Mouse (Mus musculus) urinary bladder, postnatal 25 days (tissue): ENCODE measurements around the gene Prpf31.

Experiments
- DNase-seq: peaks from one replicate; pipeline ENCODE4 v3.0.0; 2022; ENCODE audit warnings: low spot score

Gene Prpf31

GRCm38 (mm10) chr7:3629030-3629429 lies 755 bp upstream of the Prpf31 start:
- DNase-seq: no peak

GRCm38 (mm10) chr7:3630478-3630815 lies 662 bp downstream of the Prpf31 start:
- no peak for DNase-seq

GRCm38 (mm10) chr7:3643412-3643811 lies 13.6 kb downstream of the Prpf31 start:
- DNase-seq: no peak

- no peak for DNase-seq
These were observed 14.1 kb downstream of the Prpf31 start for GRCm38 (mm10) chr7:3643843-3644242.

GRCm38 (mm10) chr7:3644348-3644671 lies 14.5 kb downstream of the Prpf31 start:
- peak; percentile 85 for DNase-seq

- DNase-seq: peak; percentile 88
These were observed 15.1 kb downstream of the Prpf31 start, which contains the start of gene Cnot3 for GRCm38 (mm10) chr7:3644672-3645487. Gene Cnot3 (plus strand): TSS chr7:3645268.

- DNase-seq: no peak
These were observed 15.8 kb downstream of the Prpf31 start for GRCm38 (mm10) chr7:3645488-3646025.

GRCm38 (mm10) chr7:3646188-3646587 lies 16.4 kb downstream of the Prpf31 start:
- no peak for DNase-seq

GRCm38 (mm10) chr7:3646641-3647040 lies 16.9 kb downstream of the Prpf31 start:
- no peak for DNase-seq

GRCm38 (mm10) chr7:3656966-3657365 lies 27.2 kb downstream of the Prpf31 start:
- DNase-seq: no peak

- DNase-seq: no peak
These were observed 28.8 kb downstream of the Prpf31 start for GRCm38 (mm10) chr7:3658578-3658977.

GRCm38 (mm10) chr7:3664524-3665214 lies 34.9 kb downstream of the Prpf31 start:
- DNase-seq: no peak

GRCm38 (mm10) chr7:3665215-3666114 lies 35.7 kb downstream of the Prpf31 start, which contains the start of gene Leng1:
Gene Leng1 (minus strand): TSS chr7:3665840.
- peak; percentile 90 for DNase-seq

GRCm38 (mm10) chr7:3666921-3667391 lies 37.2 kb downstream of the Prpf31 start:
- no peak for DNase-seq

GRCm38 (mm10) chr7:3674507-3675227 lies 44.9 kb downstream of the Prpf31 start:
- peak; percentile 86 for DNase-seq

- no peak for DNase-seq
These were observed 45.4 kb downstream of the Prpf31 start for GRCm38 (mm10) chr7:3675228-3675548.

- DNase-seq: no peak
These were observed 46.6 kb downstream of the Prpf31 start for GRCm38 (mm10) chr7:3676371-3676770.

- DNase-seq: peak; percentile 51
These were observed 47.6 kb downstream of the Prpf31 start, which contains the start of gene Tmc4 for GRCm38 (mm10) chr7:3677342-3677741. Gene Tmc4 (minus strand): TSS chr7:3677553.

GRCm38 (mm10) chr7:3683908-3684550 lies 54.2 kb downstream of the Prpf31 start:
- DNase-seq: no peak

- no peak for DNase-seq
These were observed 54.9 kb downstream of the Prpf31 start for GRCm38 (mm10) chr7:3684698-3685097.
